Mouse (Mus musculus): ENCODE results near the gene Snap47. TPM values are rescaled to one million over a fixed set of nuclear protein-coding genes. Genes with fewer than 3 reads are reported as not detected.

Gene Snap47
- polyA plus RNA-seq, 1 experiment from 2014 or later, result 98.9 TPM

GRCm38 (mm10) chr11:59418708-59419107, 32.3 kb downstream of the Snap47 start:
- no peak for ATAC-seq (ENCODE audit: borderline replicate concordance, extremely low read depth, low FRiP score, low TSS enrichment)

GRCm38 (mm10) chr11:59412999-59413863, 37.8 kb downstream of the Snap47 start:
- Histone ChIP-seq H3K4me2 (no peak overlapping the region), H3K27ac (no peak overlapping the region), H3K9ac (no peak overlapping the region), H3K36me3 (no peaks in the 10 kb centered on the region; the same call in 1 of the 2 replicates), H3K4me3 (no peak overlapping the region), H3K9me3 (no peaks in the 10 kb centered on the region), H3K4me1 (no peaks in the 10 kb centered on the region), H3K27me3 (no peaks in the 10 kb centered on the region)
- no peak for ATAC-seq (ENCODE audit: borderline replicate concordance, extremely low read depth, low FRiP score, low TSS enrichment)
- 75% methylated on average over 13 of the region's 13 CpGs for WGBS

More at GRCm38 (mm10) chr11:59418708-59419107, 32.3 kb downstream of the Snap47 start:
- Histone ChIP-seq H3K27me3 (no peaks in the 10 kb centered on the region), H3K9me3 (no peaks in the 10 kb centered on the region), H3K9ac (no peak overlapping the region), H3K36me3 (peaks cover 25% of the 10 kb centered on the region), H3K4me1 (no peaks in the 10 kb centered on the region; the same call in 1 of the 2 replicates), H3K4me3 (no peak overlapping the region), H3K27ac (no peak overlapping the region), H3K4me2 (no peak overlapping the region)
- 88% methylated on average over 5 of the region's 5 CpGs for WGBS

GRCm38 (mm10) chr11:59412058-59412457, 38.9 kb downstream of the Snap47 start:
- Histone ChIP-seq H3K9ac (no peak overlapping the region), H3K36me3 (0 out of 2 replicates have a peak, but pooled peaks cover 5% of the 10 kb centered on the region)
- WGBS, result 58% methylated on average over 6 of the region's 6 CpGs

GRCm38 (mm10) chr11:59410851-59411250, 40.1 kb downstream of the Snap47 start:
- Histone ChIP-seq H3K36me3 (peaks cover 16% of the 10 kb centered on the region; the same call in 1 of the 2 replicates), H3K4me1 (no peaks in the 10 kb centered on the region), H3K27me3 (no peaks in the 10 kb centered on the region), H3K27ac (no peak overlapping the region), H3K9me3 (no peaks in the 10 kb centered on the region), H3K4me3 (no peak overlapping the region), H3K9ac (no peak overlapping the region), H3K4me2 (no peak overlapping the region)
- 66% methylated on average over 2 of the region's 2 CpGs for WGBS
- no peak for ATAC-seq (ENCODE audit: borderline replicate concordance, extremely low read depth, low FRiP score, low TSS enrichment)

More at GRCm38 (mm10) chr11:59412058-59412457, 38.9 kb downstream of the Snap47 start:
- no peaks in the 10 kb centered on the region for H3K4me1 ChIP-seq
- H3K27me3 ChIP-seq, result no peaks in the 10 kb centered on the region
- no peak overlapping the region for H3K4me2 ChIP-seq
- H3K9me3 ChIP-seq, result no peaks in the 10 kb centered on the region
- ATAC-seq (ENCODE audit: borderline replicate concordance, extremely low read depth, low FRiP score, low TSS enrichment), result no peak
- no peak overlapping the region for H3K4me3 ChIP-seq
- H3K27ac ChIP-seq, result no peak overlapping the region

GRCm38 (mm10) chr11:59405761-59406160, 45.2 kb downstream of the Snap47 start:
- H3K27me3 ChIP-seq, result no peaks in the 10 kb centered on the region

GRCm38 (mm10) chr11:59400876-59401275, 50.1 kb downstream of the Snap47 start:
- no peak for ATAC-seq (ENCODE audit: borderline replicate concordance, extremely low read depth, low FRiP score, low TSS enrichment)
- Histone ChIP-seq H3K36me3 (peaks cover 10% of the 10 kb centered on the region; the same call in 1 of the 2 replicates), H3K9ac (no peak overlapping the region), H3K4me2 (no peak overlapping the region), H3K4me3 (no peak overlapping the region), H3K4me1 (peaks cover 9% of the 10 kb centered on the region), H3K27ac (no peak overlapping the region), H3K27me3 (no peaks in the 10 kb centered on the region), H3K9me3 (no peaks in the 10 kb centered on the region)
- WGBS, result 54% methylated on average over 2 of the region's 2 CpGs

More at GRCm38 (mm10) chr11:59405761-59406160, 45.2 kb downstream of the Snap47 start:
- Histone ChIP-seq H3K4me1 (no peaks in the 10 kb centered on the region), H3K27ac (no peak overlapping the region), H3K4me3 (no peak overlapping the region), H3K36me3 (peaks cover 26% of the 10 kb centered on the region; the same call in 1 of the 2 replicates), H3K9me3 (no peaks in the 10 kb centered on the region), H3K4me2 (no peak overlapping the region), H3K9ac (no peak overlapping the region)
- WGBS, result 88% methylated on average over 1 of the region's 1 CpGs
- ATAC-seq (ENCODE audit: borderline replicate concordance, extremely low read depth, low FRiP score, low TSS enrichment), result no peak

GRCm38 (mm10) chr11:59399830-59400229, 51.2 kb downstream of the Snap47 start:
- no peak for ATAC-seq (ENCODE audit: borderline replicate concordance, extremely low read depth, low FRiP score, low TSS enrichment)
- Histone ChIP-seq H3K9me3 (no peaks in the 10 kb centered on the region), H3K36me3 (peaks cover 8% of the 10 kb centered on the region; the same call in 1 of the 2 replicates), H3K4me2 (no peak overlapping the region), H3K9ac (no peak overlapping the region), H3K27ac (no peak overlapping the region), H3K4me3 (no peak overlapping the region), H3K4me1 (peaks cover 9% of the 10 kb centered on the region), H3K27me3 (no peaks in the 10 kb centered on the region)
- WGBS, result 62% methylated on average over 8 of the region's 8 CpGs

- peak overlapping the region; percentile 10; the same call in 1 of the 2 replicates for H3K4me2 ChIP-seq
- ATAC-seq (ENCODE audit: borderline replicate concordance, extremely low read depth, low FRiP score, low TSS enrichment), result peak; percentile 46; the same call in 1 of the 2 replicates
Measured at GRCm38 (mm10) chr11:59397536-59398371, 53.2 kb downstream of the Snap47 start.

GRCm38 (mm10) chr11:59394451-59394850, 56.5 kb downstream of the Snap47 start:
- Histone ChIP-seq H3K4me3 (no peak overlapping the region), H3K4me1 (peaks cover 22% of the 10 kb centered on the region), H3K4me2 (no peak overlapping the region), H3K9me3 (no peaks in the 10 kb centered on the region), H3K9ac (no peak overlapping the region), H3K27me3 (no peaks in the 10 kb centered on the region), H3K36me3 (no peaks in the 10 kb centered on the region), H3K27ac (peak overlapping the region; percentile 27; the same call in 1 of the 2 replicates)
- 65% methylated on average over 5 of the region's 5 CpGs for WGBS
- no peak for ATAC-seq (ENCODE audit: borderline replicate concordance, extremely low read depth, low FRiP score, low TSS enrichment)

More at GRCm38 (mm10) chr11:59397536-59398371, 53.2 kb downstream of the Snap47 start:
- H3K27ac ChIP-seq, result no peak overlapping the region
- no peak overlapping the region for H3K9ac ChIP-seq
- H3K4me1 ChIP-seq, result peaks cover 18% of the 10 kb centered on the region
- peaks cover 4% of the 10 kb centered on the region; the same call in 1 of the 2 replicates for H3K36me3 ChIP-seq
- 36% methylated on average over 22 of the region's 22 CpGs for WGBS
- H3K9me3 ChIP-seq, result no peaks in the 10 kb centered on the region
- no peak overlapping the region for H3K4me3 ChIP-seq
- no peaks in the 10 kb centered on the region for H3K27me3 ChIP-seq

GRCm38 (mm10) chr11:59393591-59393990, 57.4 kb downstream of the Snap47 start:
- no peak overlapping the region for H3K4me3 ChIP-seq
- WGBS, result 24% methylated on average over 9 of the region's 9 CpGs
- H3K27me3 ChIP-seq, result no peaks in the 10 kb centered on the region
- peak overlapping the region; percentile 28 for H3K4me2 ChIP-seq
- H3K36me3 ChIP-seq, result no peaks in the 10 kb centered on the region
- peak overlapping the region; percentile 27 for H3K27ac ChIP-seq
- H3K9me3 ChIP-seq, result no peaks in the 10 kb centered on the region
- no peak overlapping the region for H3K9ac ChIP-seq
- ATAC-seq (ENCODE audit: borderline replicate concordance, extremely low read depth, low FRiP score, low TSS enrichment), result peak; percentile 58
- peaks cover 22% of the 10 kb centered on the region for H3K4me1 ChIP-seq

GRCm38 (mm10) chr11:59392300-59392699, 58.7 kb downstream of the Snap47 start:
- no peaks in the 10 kb centered on the region for H3K36me3 ChIP-seq
- ATAC-seq (ENCODE audit: borderline replicate concordance, extremely low read depth, low FRiP score, low TSS enrichment), result no peak
- H3K4me1 ChIP-seq, result peaks cover 13% of the 10 kb centered on the region
- H3K4me3 ChIP-seq, result no peak overlapping the region
- H3K9ac ChIP-seq, result no peak overlapping the region
- H3K27me3 ChIP-seq, result no peaks in the 10 kb centered on the region
- no peaks in the 10 kb centered on the region for H3K9me3 ChIP-seq
- H3K27ac ChIP-seq, result no peak overlapping the region
- 58% methylated on average over 6 of the region's 6 CpGs for WGBS
- H3K4me2 ChIP-seq, result no peak overlapping the region
